Mouse (Mus musculus): ENCODE measurements around the gene Nol3.
A peak's percentile ranks its signal among the peaks of the same experiment; 100 is the strongest.

The Nol3 gene

GRCm38 (mm10) chr8:105309142-105309847 lies 33.4 kb downstream of the Nol3 start:
- DNase-seq, result no peak

GRCm38 (mm10) chr8:105310118-105310517 lies 34.2 kb downstream of the Nol3 start:
- DNase-seq, result no peak

GRCm38 (mm10) chr8:105311718-105312117 lies 35.8 kb downstream of the Nol3 start:
- no peak for DNase-seq

GRCm38 (mm10) chr8:105312891-105313481 lies 37.0 kb downstream of the Nol3 start:
- DNase-seq, result no peak

- no peak for DNase-seq
These were observed 37.9 kb downstream of the Nol3 start for GRCm38 (mm10) chr8:105313622-105314402.

GRCm38 (mm10) chr8:105315073-105315769 lies 39.3 kb downstream of the Nol3 start:
- DNase-seq, result no peak

GRCm38 (mm10) chr8:105317941-105318340 lies 42.0 kb downstream of the Nol3 start:
- no peak for DNase-seq

- no peak for DNase-seq
These were observed 42.8 kb downstream of the Nol3 start for GRCm38 (mm10) chr8:105318662-105319190.

- DNase-seq, result no peak
These were observed 47.2 kb downstream of the Nol3 start for GRCm38 (mm10) chr8:105323183-105323582.

- no peak for DNase-seq
These were observed 49.7 kb downstream of the Nol3 start for GRCm38 (mm10) chr8:105325641-105326093.

- DNase-seq, result peak; percentile 93 to 98
These were observed 50.3 kb downstream of the Nol3 start, which contains the start of the genes Lrrc29 and Tmem208 for GRCm38 (mm10) chr8:105326141-105326672. Gene Lrrc29, minus strand, starts transcription at chr8:105326278. Gene Tmem208, plus strand, starts transcription at chr8:105326354.

GRCm38 (mm10) chr8:105326968-105327367 lies 51.0 kb downstream of the Nol3 start:
- DNase-seq, result no peak

- DNase-seq, result no peak
These were observed 54.4 kb downstream of the Nol3 start for GRCm38 (mm10) chr8:105330325-105330724.

GRCm38 (mm10) chr8:105331469-105331868 lies 55.5 kb downstream of the Nol3 start:
- no peak for DNase-seq

All from spleen, adult 18-20 months (tissue).